8 mouse cellular contexts compared by ENCODE assay signal in the genomic region with DNA sequence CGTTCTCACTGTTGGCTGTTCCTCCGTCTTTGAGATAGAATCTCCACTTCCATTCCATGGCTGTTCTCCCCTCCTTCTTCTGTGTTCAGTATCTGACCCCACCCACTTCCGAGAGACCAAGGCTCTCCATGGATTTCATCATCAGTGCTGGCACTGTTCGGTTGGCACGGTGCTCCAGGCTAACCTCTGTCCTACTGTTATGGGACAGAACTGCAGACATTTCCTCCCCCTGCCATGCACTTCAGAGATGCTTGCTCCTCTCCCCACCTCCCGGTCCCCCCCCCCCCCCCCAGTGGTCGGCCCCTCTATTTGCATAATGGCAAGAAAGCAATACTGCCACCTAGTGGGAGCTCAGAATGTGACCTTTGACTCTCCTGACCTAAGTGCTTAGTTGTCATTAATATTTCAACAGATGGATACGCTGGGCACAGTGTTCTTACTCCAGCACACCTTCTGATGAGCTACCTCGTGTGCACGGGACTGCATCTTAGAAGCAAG.
A peak's percentile ranks its signal among the peaks of the same experiment; 100 is the strongest.
DNase-seq lines count a peak whose midpoint lies in the region; ATAC-seq and TF ChIP-seq lines count a peak whose summit lies in the region.

No protein-coding gene starts in this region.

- H3K4me1 ChIP-seq in MEL (ENCODE audit: control insufficient read depth in 1 of 2, insufficient read depth in 2 of 2, low read length in 2 of 2): peaks cover 7 to 20% of the 10 kb centered on the region in 2 experiments
- H3K4me1 ChIP-seq in lung, embryonic 16.5 days (replicated peaks; ENCODE audit: control insufficient read depth, insufficient read depth, low read length): peaks cover 9% of the 10 kb centered on the region

- no peaks in the 10 kb centered on the region for H3K27me3 ChIP-seq in MEL (ENCODE audit: control insufficient read depth in 1 of 2, insufficient read depth in 2 of 2, low read length in 2 of 2)
- H3K27me3 ChIP-seq in lung, embryonic 16.5 days (ENCODE audit: control insufficient read depth, insufficient read depth, low read depth, low read length): no peaks in the 10 kb centered on the region

- DNase-seq in 3T3-L1 (ENCODE audit: low read depth, low spot score) (peak; percentile 75), MEL (ENCODE audit: low read depth, low spot score) (peak; percentile 91)
- DNase-seq in cerebellum, postnatal 14 days: peak; percentile 65 to 70
- DNase-seq in gastrocnemius, postnatal 36 days: peak; percentile 60
- DNase-seq in kidney, adult 18-20 months: peak; percentile 71
- peak; percentile 63 to 78 for DNase-seq in spleen, postnatal 4 days (ENCODE audit: low spot score in 2 of 2)
- no peak for DNase-seq in left cerebral cortex, adult 11 months (ENCODE audit: low spot score)

- ATAC-seq in lung, embryonic 16.5 days (ENCODE audit: low read depth): peak; percentile 77

- no peak for TF ChIP-seq POLR2A in MEL (IDR thresholded peaks at IDR 0.05; ENCODE audit: control insufficient read depth in 1 of 2, insufficient read depth in 1 of 2, low read depth in 1 of 2, low read length in 2 of 2, poor library complexity in 1 of 2)

- intact Hi-C loops in gastrocnemius, postnatal 36 days (cut with DNase I): loop anchor here (2.0 to 5.0 kb wide), 3 partner anchors 61 to 130 kb away; no protein-coding TSS in a partner anchor

- no peaks in the 10 kb centered on the region for H3K79me2 ChIP-seq in MEL (ENCODE audit: control insufficient read depth, insufficient read depth, low read length, poor library complexity)

- H3K36me3 ChIP-seq in MEL (ENCODE audit: control insufficient read depth in 1 of 2, insufficient read depth in 2 of 2, low read length in 2 of 2): peaks cover 0 to 16% of the 10 kb centered on the region in 2 experiments; a peak in 2 of 4 replicates
- H3K36me3 ChIP-seq in lung, embryonic 16.5 days (ENCODE audit: control insufficient read depth, insufficient read depth, low read length): no peaks in the 10 kb centered on the region

- TF ChIP-seq RAD21 in MEL (IDR thresholded peaks at IDR 0.05; ENCODE audit: low read depth, low read length): peak; percentile 33

- peak overlapping the region; percentile 68 to 75 for H3K4me3 ChIP-seq in MEL (ENCODE audit: control insufficient read depth in 1 of 2, insufficient read depth in 1 of 2, low read depth in 2 of 2, low read length in 2 of 2)
- peak overlapping the region; percentile 25; the same call in 1 of the 2 replicates for H3K4me3 ChIP-seq in lung, embryonic 16.5 days (ENCODE audit: low read length)

- peak overlapping the region; percentile 48 for H3K9ac ChIP-seq in MEL (ENCODE audit: control insufficient read depth, low read depth, low read length, poor library complexity, severe bottlenecking)
- H3K9ac ChIP-seq in lung, embryonic 16.5 days (ENCODE audit: low read length): no peak overlapping the region

- WGBS in lung, embryonic 16.5 days: 34% methylated on average over 9 of the region's 10 CpGs

- TF ChIP-seq CTCF in MEL (IDR thresholded peaks at IDR 0.05 in 2 of 3, conservative IDR thresholded peaks at IDR 0.05 in 1 of 3; ENCODE audit: control insufficient read depth in 1 of 3, insufficient read depth in 1 of 3, low read depth in 2 of 3, low read length in 3 of 3, poor library complexity in 1 of 3, severe bottlenecking in 1 of 3): peak; percentile 56 to 62 (median 56)

- H3K27ac ChIP-seq in MEL (ENCODE audit: control insufficient read depth, low read depth, low read length): peak overlapping the region; percentile 49
- H3K27ac ChIP-seq in lung, embryonic 16.5 days (ENCODE audit: low read length): no peak overlapping the region; the same call in 1 of the 2 replicates

- no peaks in the 10 kb centered on the region for H3K9me3 ChIP-seq in MEL (replicated peaks; ENCODE audit: insufficient read depth, low read length)
- no peaks in the 10 kb centered on the region for H3K9me3 ChIP-seq in lung, embryonic 16.5 days (ENCODE audit: control insufficient read depth, low read length)

- TF ChIP-seq EP300 in MEL (IDR thresholded peaks at IDR 0.05; ENCODE audit: low read depth in 1 of 2, low read length in 2 of 2): 0 out of 4 replicates have a peak, but pooled peaks have one; percentile 16 to 32

- peak overlapping the region; percentile 43 for H3K4me2 ChIP-seq in lung, embryonic 16.5 days (ENCODE audit: low read depth, low read length)

TF ChIP-seq in MEL, 35 proteins besides CTCF, POLR2A, EP300 and RAD21:
- TF ChIP-seq ELF1 (IDR thresholded peaks at IDR 0.05; ENCODE audit: low read depth, low read length) (no peak), NELFE (IDR thresholded peaks at IDR 0.05; ENCODE audit: low read depth, low read length) (peak; percentile 26; the same call in 1 of the 2 replicates), TBP (IDR thresholded peaks at IDR 0.05; ENCODE audit: low read depth, low read length) (no peak), MEF2A (IDR thresholded peaks at IDR 0.05; ENCODE audit: extremely low read depth, insufficient replicate concordance, low read depth, low read length, poor library complexity, severe bottlenecking) (peak; percentile 20; the same call in 1 of the 2 replicates), NRF1 (IDR thresholded peaks at IDR 0.05; ENCODE audit: insufficient read depth, low read depth, low read length, poor library complexity, severe bottlenecking) (no peak), MAX (IDR thresholded peaks at IDR 0.05; ENCODE audit: low read length) (0 out of 2 replicates have a peak, but pooled peaks have one; percentile 24), HCFC1 (IDR thresholded peaks at IDR 0.05; ENCODE audit: low read depth, low read length) (no peak), SMC3 (IDR thresholded peaks at IDR 0.05; ENCODE audit: low read depth, low read length) (peak; percentile 66), MAZ (IDR thresholded peaks at IDR 0.05; ENCODE audit: low read depth, low read length) (peak; percentile 74), JUND (IDR thresholded peaks at IDR 0.05; ENCODE audit: low read depth, low read length) (no peak), ZKSCAN1 (IDR thresholded peaks at IDR 0.05; ENCODE audit: low read depth, low read length) (no peak), GATA1 (IDR thresholded peaks at IDR 0.05; ENCODE audit: low read depth, low read length) (0 out of 2 replicates have a peak, but pooled peaks have one; percentile 16), ZMIZ1 (IDR thresholded peaks at IDR 0.05; ENCODE audit: low read depth, low read length) (no peak), CHD1 (IDR thresholded peaks at IDR 0.05; ENCODE audit: low read depth, low read length) (no peak), USF2 (IDR thresholded peaks at IDR 0.05; ENCODE audit: borderline replicate concordance in 1 of 2, insufficient read depth in 1 of 2, low read depth in 1 of 2, low read length in 2 of 2) (no peak), MXI1 (IDR thresholded peaks at IDR 0.05; ENCODE audit: low read depth, low read length) (no peak; the same call in 1 of the 2 replicates), UBTF (IDR thresholded peaks at IDR 0.05; ENCODE audit: borderline replicate concordance, insufficient read depth, low read depth, low read length) (no peak), BHLHE40 (IDR thresholded peaks at IDR 0.05; ENCODE audit: borderline replicate concordance, low read depth, low read length) (no peak), TAL1 (IDR thresholded peaks at IDR 0.05; ENCODE audit: low read length) (no peak), POLR2AphosphoS5 (IDR thresholded peaks at IDR 0.05; ENCODE audit: borderline replicate concordance, low read depth, low read length) (no peak), POLR2AphosphoS2 (IDR thresholded peaks at IDR 0.05; ENCODE audit: low read length) (no peak), ZNF384 (IDR thresholded peaks at IDR 0.05; ENCODE audit: low read depth, low read length) (no peak), MYB (IDR thresholded peaks at IDR 0.05; ENCODE audit: low read depth, low read length) (no peak), ZC3H11A (IDR thresholded peaks at IDR 0.05; ENCODE audit: low read depth, low read length) (no peak), ETS1 (IDR thresholded peaks at IDR 0.05; ENCODE audit: low read depth, low read length) (no peak), KAT2A (conservative IDR thresholded peaks at IDR 0.05; ENCODE audit: low read depth, low read length) (no peak), SIN3A (IDR thresholded peaks at IDR 0.05; ENCODE audit: low read length) (peak; percentile 63), TCF12 (IDR thresholded peaks at IDR 0.05; ENCODE audit: low read depth, low read length) (0 out of 2 replicates have a peak, but pooled peaks have one; percentile 26), MYC (IDR thresholded peaks at IDR 0.05; ENCODE audit: low read depth, low read length) (0 out of 2 replicates have a peak, but pooled peaks have one; percentile 53), E2F4 (IDR thresholded peaks at IDR 0.05; ENCODE audit: borderline replicate concordance, low read depth, low read length) (no peak), RCOR1 (IDR thresholded peaks at IDR 0.05; ENCODE audit: low read depth, low read length) (no peak)
